Mouse (Mus musculus) layer of hippocampus, adult 2 months (tissue): ENCODE measurements around the gene Ushbp1. TPM values are rescaled to one million over a fixed set of nuclear protein-coding genes. Genes with fewer than 3 reads are reported as not detected.

Experiments
- DNase-seq, 2 experiments: peaks; one replicate each; pipeline ENCODE4 v3.0.0; 2022; ENCODE audit warnings: low spot score in 2 of 2
- H3K27ac ChIP-seq: fragments of 200-600 bp; 2 replicates; pipeline ENCODE4 v1.8.1; 2022
- H3K4me3 ChIP-seq: fragments of 200-600 bp; 2 replicates; pipeline ENCODE4 v1.8.1; 2022; ENCODE audit warnings: mild to moderate bottlenecking
- CTCF ChIP-seq: fragments of 200-600 bp; conservative IDR thresholded peaks from 2 replicates; pipeline ENCODE4 v1.8.1; 2022; ENCODE audit warnings: antibody characterized with exemption, mild to moderate bottlenecking, moderate library complexity
- total RNA-seq, 2 experiments: library from RNA; stranded (reverse); gene quantifications; 2 replicates each; pipeline ENCODE4 v1.2.3; 2021

Gene Ushbp1
- total RNA-seq, 2 experiments from 2014 or later: 3.3 to 4.3 TPM

DNA sequence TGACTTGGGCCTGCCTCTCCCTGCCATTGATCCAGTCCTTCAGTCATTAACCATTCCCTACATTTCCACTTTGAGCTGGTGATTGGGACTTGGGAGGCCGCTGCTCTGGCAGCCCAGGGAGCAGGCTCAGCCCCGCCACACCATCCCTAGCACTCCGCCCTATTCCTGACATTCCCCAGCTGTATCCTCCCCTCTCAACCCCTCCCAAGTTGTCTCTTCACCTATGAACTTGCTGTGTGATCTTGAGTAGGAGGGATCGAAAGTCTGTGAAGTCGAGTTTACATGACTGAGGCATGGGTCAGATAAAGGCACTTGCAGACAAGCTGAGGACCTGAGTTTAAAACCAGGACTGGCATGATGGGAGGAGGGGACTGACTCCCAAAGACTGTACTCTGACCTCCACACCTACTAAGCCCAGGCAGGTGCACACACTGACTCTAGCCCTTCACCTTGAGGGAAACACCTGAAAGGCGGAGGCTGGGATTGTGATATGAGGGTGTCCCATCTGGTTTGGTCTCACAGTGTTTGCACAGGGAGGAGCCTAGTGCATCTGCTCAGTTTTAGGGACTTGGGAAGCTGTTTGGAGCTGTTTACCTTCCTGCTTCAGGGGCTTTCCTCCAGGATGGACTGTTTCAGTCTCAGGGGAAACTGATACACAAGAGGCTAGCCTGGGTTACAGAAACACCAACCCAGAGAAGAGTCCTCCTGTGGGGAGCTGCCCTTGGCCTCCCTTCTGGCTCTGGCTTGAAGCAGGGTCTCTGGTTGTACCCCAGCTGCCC lies 7.7 kb upstream of the Ushbp1 start:
- no peak overlapping the region for H3K4me3 ChIP-seq
- no peak overlapping the region for H3K27ac ChIP-seq
- no peak for TF ChIP-seq CTCF
- DNase-seq: no peak

GRCm38 (mm10) chr8:71402446-71402964 lies 6.9 kb upstream of the Ushbp1 start:
- no peak for TF ChIP-seq CTCF
- no peak overlapping the region for H3K27ac ChIP-seq
- H3K4me3 ChIP-seq: no peak overlapping the region
- DNase-seq: no peak

- DNase-seq: no peak
- Histone ChIP-seq H3K27ac (no peak overlapping the region), H3K4me3 (no peak overlapping the region)
- no peak for TF ChIP-seq CTCF
Observed at GRCm38 (mm10) chr8:71401454-71401853, 5.9 kb upstream of the Ushbp1 start.

- H3K27ac ChIP-seq: no peak overlapping the region
- H3K4me3 ChIP-seq: no peak overlapping the region
- DNase-seq: no peak
- TF ChIP-seq CTCF: 0 out of 2 replicates have a peak, but pooled peaks have one; percentile 5
Observed at GRCm38 (mm10) chr8:71400826-71401225, 5.2 kb upstream of the Ushbp1 start.

DNA sequence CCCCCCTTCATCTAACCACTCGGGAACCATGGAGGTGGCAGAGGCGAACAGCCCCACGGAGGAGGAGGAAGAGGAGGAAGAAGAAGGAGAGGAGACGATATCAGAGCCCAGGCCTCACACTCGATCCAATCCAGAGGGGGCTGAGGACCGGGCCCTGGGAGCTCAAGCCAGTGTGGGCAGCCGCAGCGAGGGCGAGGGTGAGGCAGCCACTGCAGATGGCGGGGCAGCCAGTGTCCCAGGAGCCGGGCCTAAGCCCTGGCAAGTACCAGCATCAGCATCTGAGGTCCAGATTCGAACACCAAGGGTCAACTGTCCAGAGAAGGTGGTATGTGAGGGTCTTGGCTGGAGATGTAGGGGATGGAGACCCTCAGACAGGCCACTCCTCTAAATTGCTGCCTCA lies 2.1 kb upstream of the Ushbp1 start:
- Histone ChIP-seq H3K27ac (no peak overlapping the region), H3K4me3 (peak overlapping the region; percentile 84)
- no peak for TF ChIP-seq CTCF
- DNase-seq: no peak

- H3K4me3 ChIP-seq: peak within 1 kb of the TSS; percentile 84
- peak within 1 kb of the TSS; percentile 93 for H3K27ac ChIP-seq
- peak; percentile 92 to 98 for DNase-seq
- no peak for TF ChIP-seq CTCF
Observed at GRCm38 (mm10) chr8:71396639-71397305, 1.2 kb upstream of the Ushbp1 start, which contains the start of gene Babam1. TSS of gene Babam1 (plus strand) at chr8:71396861.

DNA sequence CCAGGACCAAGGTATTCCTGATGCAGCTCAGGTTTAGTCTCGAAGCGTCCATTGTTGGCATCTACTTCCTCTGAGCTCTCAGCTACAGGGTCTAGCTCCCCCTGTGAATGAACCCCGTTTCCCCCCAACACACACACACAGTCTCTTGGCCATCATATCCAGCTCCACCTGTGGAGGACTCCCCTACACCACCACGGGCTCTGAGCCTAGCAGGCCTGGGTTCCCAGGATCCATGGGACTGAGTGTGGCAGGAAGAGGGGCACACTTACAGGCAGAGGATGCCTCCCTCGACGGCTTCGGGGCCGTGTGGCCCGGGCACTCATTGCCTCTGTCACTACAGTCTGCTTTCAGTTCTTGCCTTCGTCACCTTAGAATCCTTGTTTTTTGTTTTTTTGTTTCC lies 531 bp downstream of the Ushbp1 start:
- H3K4me3 ChIP-seq: peak overlapping the region; percentile 33; the same call in 1 of the 2 replicates
- DNase-seq: no peak
- peak overlapping the region; percentile 76 for H3K27ac ChIP-seq
- no peak for TF ChIP-seq CTCF

DNA sequence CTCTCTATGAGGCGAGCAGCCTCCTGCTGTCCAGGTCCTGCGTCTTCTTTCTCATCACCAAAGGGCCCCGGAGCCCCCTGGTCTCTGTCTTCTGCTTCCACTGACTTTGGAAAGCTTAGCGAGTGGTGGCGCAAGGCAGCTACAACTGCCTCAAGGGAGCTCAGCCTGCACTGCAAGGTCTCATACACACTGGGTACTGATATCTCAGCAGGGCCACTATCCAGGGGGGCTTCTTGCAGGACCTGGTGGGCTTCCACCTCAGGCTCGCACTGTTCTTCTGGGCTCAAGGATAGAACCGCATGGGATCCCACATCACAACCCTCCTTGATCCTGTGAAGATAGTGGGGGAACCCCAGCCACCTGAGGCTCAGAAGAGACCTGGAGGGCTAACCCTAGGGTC lies 1.1 kb downstream of the Ushbp1 start:
- DNase-seq: no peak
- Histone ChIP-seq H3K4me3 (peak overlapping the region; percentile 17; the same call in 1 of the 2 replicates), H3K27ac (no peak overlapping the region)
- TF ChIP-seq CTCF: no peak

DNA sequence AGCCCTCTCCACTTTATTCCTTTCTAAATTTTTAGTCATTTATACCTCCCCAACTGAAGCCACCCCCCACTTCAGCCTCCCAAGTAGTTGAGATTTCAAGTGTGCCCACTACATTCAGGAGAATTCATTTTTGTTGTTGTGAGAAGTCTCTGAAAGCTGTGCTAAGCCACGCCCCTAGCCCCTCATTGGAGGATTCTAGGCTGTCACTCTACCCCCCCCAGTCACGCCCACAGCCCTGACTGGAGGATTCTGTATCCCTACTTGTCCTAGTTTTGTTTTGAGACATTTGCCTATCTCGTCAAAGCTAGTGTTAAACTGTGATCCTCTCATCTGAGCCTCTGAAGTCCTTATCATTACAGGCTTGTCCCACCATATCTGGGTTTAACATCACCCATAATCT lies 2.7 kb downstream of the Ushbp1 start:
- no peak for TF ChIP-seq CTCF
- H3K4me3 ChIP-seq: no peak overlapping the region
- H3K27ac ChIP-seq: no peak overlapping the region
- DNase-seq: no peak

- no peak overlapping the region for H3K27ac ChIP-seq
- no peak for TF ChIP-seq CTCF
- no peak for DNase-seq
- H3K4me3 ChIP-seq: no peak overlapping the region
Observed at GRCm38 (mm10) chr8:71392391-71392790, 3.2 kb downstream of the Ushbp1 start.

GRCm38 (mm10) chr8:71391696-71392095 lies 3.9 kb downstream of the Ushbp1 start:
- DNase-seq: no peak
- no peak overlapping the region for H3K27ac ChIP-seq
- H3K4me3 ChIP-seq: no peak overlapping the region
- TF ChIP-seq CTCF: no peak

DNA sequence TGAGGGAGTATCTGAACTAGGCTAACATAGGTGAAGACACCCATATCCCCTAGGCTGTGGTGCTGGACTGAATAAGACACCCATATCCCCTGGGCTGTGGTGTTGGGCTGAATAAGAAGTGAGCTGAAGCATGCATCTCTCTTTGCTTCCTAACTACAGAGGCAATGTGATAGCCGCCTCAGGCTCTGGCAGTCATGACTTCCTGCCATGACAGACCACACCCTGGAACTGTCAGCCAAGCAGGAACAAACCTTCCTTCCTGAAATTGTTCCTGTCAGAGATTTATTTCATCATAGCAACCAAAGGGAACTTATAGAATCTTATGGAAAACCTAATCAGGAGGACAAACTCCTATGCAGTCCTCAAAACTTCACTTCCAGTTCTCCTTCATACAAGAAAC lies 7.3 kb downstream of the Ushbp1 start:
- Histone ChIP-seq H3K4me3 (no peak overlapping the region), H3K27ac (no peak overlapping the region)
- no peak for DNase-seq
- TF ChIP-seq CTCF: no peak

- Histone ChIP-seq H3K27ac (no peak overlapping the region), H3K4me3 (no peak overlapping the region)
- TF ChIP-seq CTCF: peak; percentile 45
- no peak for DNase-seq
Observed at GRCm38 (mm10) chr8:71385212-71385835, 10.3 kb downstream of the Ushbp1 start.

- TF ChIP-seq CTCF: no peak
- DNase-seq: no peak
- Histone ChIP-seq H3K27ac (no peak overlapping the region), H3K4me3 (no peak overlapping the region)
Observed at GRCm38 (mm10) chr8:71383860-71384259, 11.7 kb downstream of the Ushbp1 start.
